Mouse (Mus musculus) forebrain, embryonic 14.5 days (tissue): Measurements from ENCODE around the gene Kif13a. TPM values are rescaled to one million over a fixed set of nuclear protein-coding genes. Genes with fewer than 3 reads are reported as not detected.
A peak's percentile ranks its signal among the peaks of the same experiment; 100 is the strongest.

ENCODE experiments used
- ATAC-seq: fragments of 200-750 bp; cut with Nextera tagmentation; 2 replicates; pipeline ENCODE4 v1.8.0; 2017; ENCODE audit warnings: mild to moderate bottlenecking, moderate library complexity
- DNase-seq: peaks from one replicate; pipeline ENCODE4 v3.0.0-alpha.2; 2015; ENCODE audit warnings: low spot score
- H3K27ac ChIP-seq: fragments of 300-500 bp; sonication (generic); 2 replicates; pipeline ENCODE4 v1.5.1; 2014; ENCODE audit warnings: low read depth, mild to moderate bottlenecking, control low read depth, low read length, moderate library complexity
- H3K27me3 ChIP-seq: fragments of 300-500 bp; sonication (generic); replicated peaks from 2 replicates; pipeline ENCODE4 v1.6.1; 2014; ENCODE audit warnings: low read length, control low read depth, mixed read lengths; ENCODE audit not compliant: control insufficient read depth, insufficient read depth
- H3K36me3 ChIP-seq: fragments of 300-500 bp; sonication (generic); 2 replicates; pipeline ENCODE4 v1.6.1; 2014; ENCODE audit warnings: low read length, control low read depth; ENCODE audit not compliant: control insufficient read depth, insufficient read depth
- H3K4me1 ChIP-seq: fragments of 300-500 bp; sonication (generic); 2 replicates; pipeline ENCODE4 v1.6.1; 2014; ENCODE audit warnings: antibody characterized with exemption, low read length, control low read depth; ENCODE audit not compliant: control insufficient read depth, insufficient read depth
- H3K4me2 ChIP-seq: fragments of 300-500 bp; sonication (generic); 2 replicates; pipeline ENCODE4 v1.6.1; 2014; ENCODE audit warnings: mild to moderate bottlenecking, control low read depth, low read length
- H3K4me3 ChIP-seq: fragments of 300-500 bp; sonication (generic); 2 replicates; pipeline ENCODE4 v1.5.1; 2014; ENCODE audit warnings: low read depth, low read length, control low read depth
- H3K9ac ChIP-seq: fragments of 300-500 bp; sonication (generic); 2 replicates; pipeline ENCODE4 v1.6.1; 2014; ENCODE audit warnings: mild to moderate bottlenecking, low read length, control low read depth, moderate library complexity
- H3K9me3 ChIP-seq: fragments of 300-500 bp; sonication (generic); replicated peaks from 2 replicates; pipeline ENCODE4 v1.6.1; 2016; ENCODE audit warnings: low read length, control low read depth, mixed read lengths; ENCODE audit not compliant: control insufficient read depth
- WGBS: fragments of 180-500 bp; shearing (Covaris S2); extraction: QIAGEN DNeasy Blood & Tissue Kit; methylation state at CpG from one replicate; pipeline ENCODE4 v1.1.7; 2014; 5-methylcytosine and 5-hydroxymethylcytosine counted together
- polyA plus RNA-seq: library from polyadenylated mRNA; unstranded; fragments of >200 nt; fragmentation: Nextera tagmentation; extraction: Ambion mirVana; gene quantifications from 2 replicates; pipeline ENCODE4 v1.2.1, GENCODE M21; 2014

Kif13a gene
- polyA plus RNA-seq, 1 experiment from 2014 or later = 7.1 TPM

GRCm38 (mm10) chr13:46760921-46761320 lies 168.7 kb downstream of the Kif13a start:
- H3K9me3 ChIP-seq = no peaks in the 10 kb centered on the region
- no peak overlapping the region for H3K4me2 ChIP-seq
- no peak overlapping the region for H3K4me3 ChIP-seq
- no peak overlapping the region for H3K27ac ChIP-seq
- WGBS = 66% methylated on average over 6 of the region's 6 CpGs
- no peak for ATAC-seq
- no peak overlapping the region for H3K9ac ChIP-seq
- H3K36me3 ChIP-seq = peaks cover 12% of the 10 kb centered on the region; the same call in 1 of the 2 replicates
- H3K27me3 ChIP-seq = no peaks in the 10 kb centered on the region
- H3K4me1 ChIP-seq = no peaks in the 10 kb centered on the region
- no peak for DNase-seq

GRCm38 (mm10) chr13:46759281-46759809 lies 170.3 kb downstream of the Kif13a start:
- H3K4me2 ChIP-seq = no peak overlapping the region
- no peak overlapping the region for H3K9ac ChIP-seq
- H3K27ac ChIP-seq = no peak overlapping the region
- H3K4me3 ChIP-seq = no peak overlapping the region
- H3K27me3 ChIP-seq = no peaks in the 10 kb centered on the region
- no peaks in the 10 kb centered on the region for H3K9me3 ChIP-seq
- peaks cover 9% of the 10 kb centered on the region; the same call in 1 of the 2 replicates for H3K36me3 ChIP-seq
- ATAC-seq (no peak), DNase-seq (peak; percentile 8)
- WGBS = 55% methylated on average over 8 of the region's 8 CpGs
- H3K4me1 ChIP-seq = no peaks in the 10 kb centered on the region

- no peak overlapping the region for H3K27ac ChIP-seq
- H3K9me3 ChIP-seq = no peaks in the 10 kb centered on the region
- peaks cover 9% of the 10 kb centered on the region; the same call in 1 of the 2 replicates for H3K36me3 ChIP-seq
- no peak overlapping the region for H3K4me2 ChIP-seq
- no peak overlapping the region for H3K9ac ChIP-seq
- no peak overlapping the region for H3K4me3 ChIP-seq
- 90% methylated on average over 13 of the region's 13 CpGs for WGBS
- no peak for DNase-seq
- ATAC-seq = no peak
- no peaks in the 10 kb centered on the region for H3K4me1 ChIP-seq
- no peaks in the 10 kb centered on the region for H3K27me3 ChIP-seq
Observed at GRCm38 (mm10) chr13:46758627-46759026, 171.0 kb downstream of the Kif13a start.

- WGBS = 89% methylated on average over 7 of the region's 7 CpGs
- Histone ChIP-seq H3K4me2 (no peak overlapping the region), H3K27ac (no peak overlapping the region), H3K9me3 (no peaks in the 10 kb centered on the region), H3K36me3 (peaks cover 6% of the 10 kb centered on the region; the same call in 1 of the 2 replicates), H3K9ac (no peak overlapping the region), H3K4me1 (no peaks in the 10 kb centered on the region), H3K27me3 (no peaks in the 10 kb centered on the region), H3K4me3 (no peak overlapping the region)
- DNase-seq (no peak), ATAC-seq (no peak)
Observed at GRCm38 (mm10) chr13:46757946-46758345, 171.7 kb downstream of the Kif13a start.

- Histone ChIP-seq H3K4me2 (no peak overlapping the region), H3K27ac (no peak overlapping the region), H3K4me3 (no peak overlapping the region), H3K36me3 (peaks cover 23% of the 10 kb centered on the region), H3K9me3 (no peaks in the 10 kb centered on the region), H3K4me1 (no peaks in the 10 kb centered on the region), H3K27me3 (no peaks in the 10 kb centered on the region), H3K9ac (no peak overlapping the region)
- DNase-seq (no peak), ATAC-seq (no peak)
- 91% methylated on average over 5 of the region's 5 CpGs for WGBS
Observed at GRCm38 (mm10) chr13:46753294-46753693, 176.4 kb downstream of the Kif13a start.

GRCm38 (mm10) chr13:46752566-46753229 lies 177.0 kb downstream of the Kif13a start:
- 82% methylated on average over 13 of the region's 13 CpGs for WGBS
- Histone ChIP-seq H3K27me3 (no peaks in the 10 kb centered on the region), H3K9me3 (no peaks in the 10 kb centered on the region), H3K27ac (no peak overlapping the region), H3K4me2 (no peak overlapping the region), H3K9ac (no peak overlapping the region), H3K4me1 (no peaks in the 10 kb centered on the region), H3K36me3 (peaks cover 23% of the 10 kb centered on the region), H3K4me3 (no peak overlapping the region)
- ATAC-seq = no peak
- no peak for DNase-seq

GRCm38 (mm10) chr13:46748138-46748873 lies 181.4 kb downstream of the Kif13a start:
- Histone ChIP-seq H3K27me3 (no peaks in the 10 kb centered on the region), H3K9me3 (no peaks in the 10 kb centered on the region), H3K4me3 (no peak overlapping the region), H3K9ac (no peak overlapping the region), H3K27ac (no peak overlapping the region), H3K36me3 (peaks cover 23% of the 10 kb centered on the region), H3K4me1 (no peaks in the 10 kb centered on the region), H3K4me2 (no peak overlapping the region)
- whole genome bisulfite sequencing = 87% methylated on average over 5 of the region's 5 CpGs
- DNase-seq (no peak), ATAC-seq (no peak)

- H3K27me3 ChIP-seq = no peaks in the 10 kb centered on the region
- H3K36me3 ChIP-seq = 0 out of 2 replicates have a peak, but pooled peaks cover 2% of the 10 kb centered on the region
- H3K4me3 ChIP-seq = no peak overlapping the region
- H3K27ac ChIP-seq = no peak overlapping the region
- no peaks in the 10 kb centered on the region for H3K4me1 ChIP-seq
- 87% methylated on average over 8 of the region's 8 CpGs for whole genome bisulfite sequencing
- no peak overlapping the region for H3K9ac ChIP-seq
- no peaks in the 10 kb centered on the region for H3K9me3 ChIP-seq
- H3K4me2 ChIP-seq = no peak overlapping the region
- no peak for ATAC-seq
- DNase-seq = no peak
Observed at GRCm38 (mm10) chr13:46743821-46744220, 185.8 kb downstream of the Kif13a start.

GRCm38 (mm10) chr13:46742367-46742766 lies 187.3 kb downstream of the Kif13a start:
- Histone ChIP-seq H3K27ac (no peak overlapping the region), H3K4me1 (no peaks in the 10 kb centered on the region), H3K9me3 (no peaks in the 10 kb centered on the region), H3K4me3 (no peak overlapping the region), H3K4me2 (no peak overlapping the region), H3K36me3 (no peaks in the 10 kb centered on the region), H3K27me3 (no peaks in the 10 kb centered on the region), H3K9ac (no peak overlapping the region)
- no peak for ATAC-seq
- 61% methylated on average over 2 of the region's 2 CpGs for WGBS
- DNase-seq = no peak
